Mouse (Mus musculus): ENCODE data around the gene Abtb2. TPM values are rescaled to one million over a fixed set of nuclear protein-coding genes. Genes with fewer than 3 reads are reported as not detected.

Gene Abtb2
- total RNA-seq, 2 experiments from 2014 or later, result 9.5 to 11.9 TPM

DNA sequence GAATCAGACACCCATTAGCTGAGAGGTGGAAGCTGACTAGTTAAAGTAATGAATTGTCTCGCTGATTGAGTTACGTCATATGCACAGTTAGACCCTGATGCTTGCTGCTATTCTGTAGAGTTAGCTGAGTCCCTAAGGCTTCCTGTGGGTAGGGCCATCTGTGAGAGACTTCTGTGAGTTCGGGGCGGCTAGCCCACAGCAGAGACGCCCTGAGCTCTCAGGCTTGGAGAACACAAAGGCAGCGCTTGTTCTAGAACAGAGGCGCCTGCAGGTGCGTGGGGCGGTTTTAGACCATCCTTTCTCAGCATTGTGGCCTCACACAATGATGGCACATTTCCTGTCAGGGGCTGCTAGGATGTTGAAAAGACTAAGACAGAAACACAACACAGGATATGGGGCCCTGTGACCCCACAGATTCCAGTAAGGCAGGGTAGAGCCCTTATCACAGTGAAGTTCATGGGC, 116.2 kb downstream of the Abtb2 start:
- intact Hi-C loops (cut with DNase I), result no loop called here
- no peak for DNase-seq

DNA sequence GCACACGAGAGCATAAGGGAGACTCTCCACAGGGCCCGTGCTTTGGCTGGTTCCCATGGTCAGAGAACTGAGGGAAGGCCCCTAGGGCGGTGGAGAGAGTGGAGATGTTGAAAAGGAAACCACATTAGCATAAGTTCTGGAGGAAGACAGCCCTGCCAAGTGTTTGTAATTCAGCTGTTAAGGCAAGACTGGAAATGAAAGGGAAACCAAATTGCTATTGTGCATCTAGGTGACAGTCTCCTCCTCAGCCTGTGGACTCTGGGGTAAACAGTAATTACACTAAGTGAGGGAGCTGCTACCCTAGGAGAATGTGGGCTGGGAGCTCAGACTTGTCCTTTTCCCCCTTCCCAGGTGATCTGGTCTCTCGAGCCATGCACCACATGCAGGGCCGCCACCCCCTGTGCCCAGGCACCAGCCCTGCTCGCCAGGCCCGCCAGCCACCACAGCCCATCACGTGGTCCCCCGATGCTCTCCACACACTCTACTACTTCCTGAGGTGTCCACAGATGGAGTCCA, 116.9 kb downstream of the Abtb2 start:
- intact Hi-C loops (cut with DNase I), result no loop called here
- DNase-seq, result no peak

DNA sequence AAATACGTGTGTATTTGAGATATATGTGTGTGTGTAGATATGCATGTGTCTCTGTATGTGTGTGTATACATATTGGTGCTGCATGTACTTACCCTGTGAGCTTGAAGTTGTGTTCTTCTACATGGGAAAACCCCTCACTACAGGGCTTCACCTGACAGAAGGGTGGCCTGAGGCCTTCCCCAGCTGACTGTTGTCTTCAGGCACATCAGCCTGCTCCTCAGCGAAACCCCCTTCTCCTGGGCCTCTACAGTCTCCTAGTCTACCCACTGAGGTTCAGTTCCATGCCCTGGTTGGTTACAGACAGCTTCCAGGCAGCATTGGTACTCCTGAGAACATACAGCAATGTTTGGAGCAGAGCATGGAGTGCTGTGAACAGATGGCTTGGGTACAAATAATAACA, 118.3 kb downstream of the Abtb2 start:
- intact Hi-C loops (cut with DNase I), result no loop called here
- DNase-seq, result no peak

DNA sequence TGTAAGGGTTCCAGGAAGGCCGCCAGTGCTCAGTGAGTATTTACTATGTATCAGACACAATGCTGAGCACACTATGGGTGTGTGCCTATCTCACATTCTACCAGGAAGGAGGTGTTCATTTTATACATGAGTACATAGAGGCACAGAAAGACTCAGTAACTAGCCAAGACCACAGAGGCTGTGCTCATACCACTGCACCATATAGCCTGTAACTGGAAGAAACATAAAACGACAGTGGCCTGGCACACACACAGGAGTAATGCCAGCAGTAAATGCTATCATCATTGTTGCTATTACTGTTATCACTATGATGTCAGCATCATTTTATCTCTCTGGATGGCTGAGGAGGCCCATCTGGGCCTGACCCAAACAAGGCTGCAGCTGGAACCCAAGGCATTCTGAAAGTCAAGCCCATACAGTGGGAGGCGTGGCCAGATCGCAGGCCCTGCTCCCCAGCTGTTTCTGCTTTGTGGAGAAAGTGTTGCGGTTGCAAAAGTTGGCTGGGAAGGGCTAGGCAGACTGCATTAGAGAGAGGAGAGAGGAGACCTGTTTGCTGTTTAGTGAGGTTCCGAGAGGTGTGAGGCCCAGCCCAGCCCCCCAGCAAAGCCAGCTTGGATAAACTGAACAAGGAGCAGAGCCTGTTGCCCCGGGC, 118.9 kb downstream of the Abtb2 start:
- no peak for DNase-seq
- intact Hi-C loops (cut with DNase I), result no loop called here

DNA sequence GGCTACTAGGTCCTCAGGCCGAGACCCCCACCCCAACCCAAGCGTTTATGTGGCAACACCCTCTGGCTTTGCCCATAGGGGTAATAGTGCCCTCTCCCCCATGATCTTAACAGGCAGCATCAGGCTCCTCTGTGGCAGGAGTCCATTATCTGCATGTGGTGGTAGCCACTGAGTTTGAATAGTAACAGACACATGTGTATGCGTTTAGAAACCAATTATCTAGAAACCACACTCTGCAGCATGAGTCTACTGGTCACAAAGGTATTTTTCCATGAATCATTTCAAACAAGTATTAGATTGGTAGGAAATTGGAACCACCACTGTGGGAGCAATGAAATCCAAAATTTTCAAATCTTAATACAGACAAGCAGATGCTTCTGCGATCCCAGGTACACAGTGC, 119.5 kb downstream of the Abtb2 start:
- DNase-seq, result no peak
- intact Hi-C loops (cut with DNase I), result no loop called here

DNA sequence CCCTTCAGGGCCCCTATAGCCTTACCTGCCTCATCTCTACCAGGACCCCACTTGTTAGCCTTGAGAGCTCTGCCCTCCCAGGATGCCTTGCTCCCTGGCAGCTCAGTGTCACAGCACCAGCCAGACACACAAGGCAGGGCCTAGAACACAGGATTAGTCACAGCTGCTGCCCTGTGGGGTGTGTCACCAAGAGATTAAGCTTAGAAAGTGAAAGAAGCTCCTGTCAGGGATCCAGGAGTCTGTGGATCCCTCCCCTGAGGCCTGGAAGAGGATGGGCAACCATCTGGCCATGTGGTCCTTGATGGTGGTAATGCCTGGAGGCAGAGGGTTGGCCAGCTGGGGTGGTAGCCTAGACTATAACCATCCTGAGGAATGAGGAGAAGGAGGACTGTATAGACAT, 121.0 kb downstream of the Abtb2 start:
- intact Hi-C loops (cut with DNase I), result no loop called here
- peak; percentile 72 for DNase-seq

DNA sequence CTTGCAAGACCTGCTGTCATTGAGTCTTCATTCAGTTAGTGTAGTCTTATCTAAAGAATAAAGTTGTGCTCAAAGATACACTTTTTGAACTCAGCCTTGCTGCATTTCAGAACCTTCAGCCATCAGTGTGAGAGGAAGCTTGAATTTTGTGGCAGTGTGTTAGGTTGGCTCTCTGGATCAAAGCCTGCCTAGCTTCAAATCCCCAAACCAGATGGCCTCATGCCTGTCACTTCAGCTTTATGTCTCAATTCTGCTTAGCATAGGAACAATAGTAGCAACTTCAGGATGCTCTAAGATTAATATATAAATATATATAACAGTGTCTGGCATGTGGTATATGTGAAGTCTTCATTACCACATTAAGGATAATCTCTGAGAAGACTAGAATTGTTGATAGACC, 121.8 kb downstream of the Abtb2 start:
- no peak for DNase-seq
- intact Hi-C loops (cut with DNase I), result no loop called here

DNA sequence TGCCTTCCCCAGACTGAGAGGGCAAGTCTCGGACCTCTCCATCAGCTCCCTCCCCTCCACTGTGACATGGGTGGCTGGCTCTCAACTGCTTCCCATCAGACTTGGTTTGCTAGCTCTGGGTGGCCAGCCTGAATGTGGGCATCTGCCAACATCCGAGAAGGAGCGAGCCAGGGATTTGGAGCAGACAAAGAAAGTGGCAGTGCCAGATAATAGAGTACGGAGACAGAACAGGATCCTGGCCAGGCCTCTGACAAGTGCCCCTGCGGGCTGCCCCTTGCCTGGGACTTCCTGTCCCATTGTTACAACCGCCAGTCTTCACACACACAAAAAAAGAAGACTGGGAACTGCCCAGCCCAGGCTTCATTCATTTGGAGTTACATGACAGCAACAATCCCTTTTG, 124.3 kb downstream of the Abtb2 start:
- DNase-seq, result peak; percentile 89

DNA sequence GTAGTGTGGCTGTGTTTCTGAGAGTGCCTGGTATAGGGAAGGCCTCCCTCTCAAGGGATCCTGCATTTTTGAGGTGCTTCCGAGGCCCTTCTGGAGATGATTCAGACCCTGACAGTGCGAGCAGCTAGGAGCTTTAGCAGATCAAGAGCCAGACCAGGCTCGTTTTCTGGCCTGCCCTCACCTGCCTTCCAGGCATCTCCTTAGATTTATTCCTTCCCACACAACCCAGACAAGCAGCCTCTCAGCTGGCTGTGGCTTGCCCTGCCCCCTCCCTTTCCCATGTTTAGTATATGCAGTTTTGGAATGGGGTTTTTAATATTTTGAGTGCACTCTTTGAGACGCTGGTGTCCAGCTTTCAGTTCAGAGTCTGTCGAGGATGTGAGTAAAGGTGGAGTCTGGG, 124.7 kb downstream of the Abtb2 start:
- DNase-seq, result no peak
- intact Hi-C loops (cut with DNase I), result no loop called here

More for the DNA sequence above, 124.3 kb downstream of the Abtb2 start:
- intact Hi-C loops (cut with DNase I), result no loop called here

DNA sequence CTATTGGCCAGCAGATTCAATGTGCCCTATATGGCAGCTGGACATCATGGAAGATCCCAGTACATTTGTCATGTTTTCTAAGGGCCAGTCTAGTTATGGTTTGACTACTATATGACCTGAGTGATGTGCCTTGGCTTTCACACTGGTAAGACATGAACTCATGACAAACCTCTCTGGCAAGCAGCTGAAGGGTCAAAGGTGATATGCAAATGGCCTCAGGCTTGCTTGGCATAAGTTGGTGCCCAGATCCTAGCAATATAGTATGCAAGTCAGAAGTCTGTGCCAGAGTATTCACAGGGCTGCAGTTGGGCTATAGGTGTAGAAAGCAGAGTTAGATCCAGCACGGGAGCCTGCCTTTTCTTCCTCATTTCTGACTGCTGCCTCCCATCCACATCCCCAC, 125.2 kb downstream of the Abtb2 start:
- intact Hi-C loops (cut with DNase I), result no loop called here
- DNase-seq, result no peak

DNA sequence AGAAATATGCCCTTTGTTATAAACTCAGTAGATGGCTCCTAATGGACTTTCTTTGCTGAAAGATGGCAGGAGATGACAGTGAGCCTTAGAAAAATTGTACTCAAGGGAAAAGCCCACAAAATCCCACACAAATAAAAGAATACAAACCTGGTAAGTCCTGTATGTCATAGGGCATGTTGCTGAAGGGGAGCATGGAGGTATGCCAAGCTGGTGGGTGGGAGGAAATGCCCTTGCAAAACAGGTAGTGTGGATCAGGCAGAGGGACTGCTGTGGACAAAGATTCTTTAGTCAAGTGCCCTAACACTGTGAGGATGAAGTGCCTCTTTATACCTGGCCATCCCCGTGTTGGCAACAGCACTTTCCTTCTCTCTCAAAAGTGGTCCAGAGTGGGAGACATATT, 126.7 kb downstream of the Abtb2 start:
- intact Hi-C loops (cut with DNase I), result no loop called here
- no peak for DNase-seq

DNA sequence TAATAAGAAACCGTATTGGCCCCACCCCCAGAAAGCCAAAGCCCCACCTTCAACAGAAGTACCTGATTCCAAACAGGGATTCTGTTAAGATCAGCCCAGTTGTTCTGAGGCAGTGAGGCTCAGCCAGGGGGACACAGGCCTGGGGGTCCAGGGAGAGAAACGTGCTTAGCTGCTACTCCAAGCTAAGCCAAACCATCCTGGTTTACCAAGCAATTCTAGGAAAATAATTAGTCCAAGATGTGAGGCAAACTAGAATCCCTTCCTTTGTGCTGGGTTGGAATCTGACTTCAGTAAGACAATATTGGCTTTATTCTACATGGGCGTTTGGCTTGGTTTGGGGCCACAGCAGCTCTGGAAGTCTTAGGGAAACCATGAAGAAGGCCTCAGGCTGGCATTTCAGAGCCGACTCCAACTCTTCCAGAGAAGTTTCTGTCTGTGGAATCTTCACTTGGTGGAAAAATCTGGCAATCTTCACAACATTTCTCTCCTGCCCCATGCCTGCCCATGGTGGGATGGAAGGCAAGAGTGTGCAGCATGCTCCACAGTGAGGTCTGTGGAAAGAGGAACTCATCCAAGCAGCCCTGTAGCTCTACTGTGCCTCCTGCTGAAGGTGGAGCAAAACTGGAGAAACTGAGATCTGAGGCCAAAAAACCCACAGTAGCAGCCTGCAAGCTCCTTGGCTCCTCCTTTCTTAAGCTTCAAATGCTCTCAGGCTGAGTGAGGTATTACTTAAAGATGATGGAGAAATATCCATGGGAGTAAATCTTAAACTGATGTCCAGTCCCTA, 128.9 kb downstream of the Abtb2 start:
- intact Hi-C loops (cut with DNase I), result no loop called here

DNA sequence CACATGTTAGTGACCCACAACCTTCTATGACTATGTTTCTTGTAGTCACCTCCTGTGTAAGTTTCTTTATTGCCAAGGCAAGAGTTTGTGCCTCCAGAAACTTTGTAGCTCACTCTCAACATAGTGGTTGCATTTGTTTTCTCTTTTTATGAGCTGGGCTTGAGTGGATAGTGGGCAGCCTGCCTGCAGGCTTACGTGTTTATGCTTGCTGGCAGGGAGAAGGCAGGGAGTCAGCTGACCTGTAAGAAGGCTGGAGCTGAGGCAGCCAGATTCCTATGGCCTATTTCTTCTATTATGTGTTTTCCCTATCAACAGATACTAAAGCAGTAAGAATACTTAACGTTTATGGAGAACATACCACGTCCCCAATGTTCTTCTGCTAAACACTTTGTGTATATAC, 130.1 kb downstream of the Abtb2 start:
- intact Hi-C loops (cut with DNase I), result no loop called here
- DNase-seq, result no peak

More for the DNA sequence above, 128.9 kb downstream of the Abtb2 start:
- no peak for DNase-seq

DNA sequence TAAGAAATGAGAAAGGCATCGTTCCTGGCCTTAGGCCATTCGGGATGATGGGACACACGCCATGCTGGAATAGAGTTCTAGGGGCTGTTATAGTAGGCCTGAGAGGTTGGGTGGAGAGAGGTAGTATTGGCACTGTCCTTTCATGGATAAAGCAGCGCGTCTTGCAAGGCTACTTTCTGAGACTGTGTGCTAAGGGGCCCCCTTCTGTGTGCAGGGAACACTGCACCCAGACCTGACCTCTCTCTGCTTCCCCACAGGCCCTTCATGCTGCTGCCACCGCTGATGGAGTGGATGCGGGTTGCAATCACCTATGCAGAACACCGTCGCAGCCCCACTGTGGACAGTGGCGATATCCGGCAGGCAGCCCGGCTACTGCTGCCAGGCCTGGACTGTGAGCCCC, 134.4 kb downstream of the Abtb2 start:
- no peak for DNase-seq
- intact Hi-C loops (cut with DNase I), result no loop called here

DNA sequence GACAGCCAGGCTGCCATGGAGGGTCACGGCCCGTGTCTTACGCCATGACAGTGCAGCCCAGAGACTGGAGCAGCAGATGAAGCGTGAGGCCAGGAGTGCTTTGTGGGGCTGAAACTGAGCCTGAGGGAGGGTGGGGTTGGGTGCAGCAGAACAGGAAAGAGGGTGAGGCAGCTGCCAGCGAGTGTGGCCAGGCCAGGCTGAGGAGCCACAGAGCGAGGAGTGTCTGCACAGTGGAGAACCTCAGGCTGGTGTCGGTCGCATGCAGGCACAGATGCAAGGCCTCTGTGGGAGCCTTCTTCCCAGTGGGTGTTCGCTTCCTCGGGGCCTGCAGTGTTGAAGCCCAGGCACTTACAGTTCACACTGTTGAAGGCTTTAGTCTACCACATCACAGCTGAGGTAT, 137.2 kb downstream of the Abtb2 start:
- no peak for DNase-seq

DNA sequence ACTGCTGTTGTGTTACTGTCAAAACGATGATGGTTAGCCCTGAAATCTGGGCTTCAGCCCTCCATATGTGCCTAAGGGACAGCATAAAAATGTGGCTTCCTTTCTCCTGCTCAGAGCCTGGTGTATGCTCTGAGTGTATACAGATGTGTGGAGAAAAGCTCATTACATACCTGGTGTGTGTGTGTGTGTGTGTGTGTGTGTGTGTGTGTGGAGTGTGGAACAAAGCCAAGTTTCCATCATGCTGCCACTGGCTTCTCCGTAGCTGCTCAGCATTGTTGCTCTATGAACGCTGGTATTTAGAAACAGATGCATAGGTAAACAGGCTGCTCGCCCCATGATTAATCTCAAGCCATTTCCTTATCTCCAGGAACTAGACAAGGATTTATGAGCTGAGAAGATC, 137.8 kb downstream of the Abtb2 start:
- no peak for DNase-seq
- intact Hi-C loops (cut with DNase I), result no loop called here

More for the DNA sequence above, 137.2 kb downstream of the Abtb2 start:
- intact Hi-C loops (cut with DNase I), result no loop called here

DNA sequence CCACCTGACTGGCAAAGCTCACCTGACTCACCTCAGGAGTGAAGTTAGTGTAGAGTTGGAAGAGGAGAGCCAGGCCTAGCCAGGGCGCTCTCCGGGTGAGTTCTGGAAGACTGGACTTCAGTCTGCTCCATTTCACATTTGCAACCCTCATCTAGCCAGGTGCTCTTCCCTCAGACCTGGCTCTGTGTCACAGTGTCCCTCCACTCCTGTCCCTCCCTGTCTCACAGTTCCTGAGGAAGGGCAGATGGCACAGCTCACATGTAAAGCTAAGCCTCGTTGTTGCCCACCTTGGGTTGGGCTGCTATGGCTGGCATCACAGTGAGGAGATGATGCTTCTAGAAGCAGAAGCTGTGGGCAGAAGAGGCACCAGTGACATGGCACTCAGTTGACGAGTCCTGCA, 139.7 kb downstream of the Abtb2 start:
- intact Hi-C loops (cut with DNase I), result no loop called here
- DNase-seq, result no peak

DNA sequence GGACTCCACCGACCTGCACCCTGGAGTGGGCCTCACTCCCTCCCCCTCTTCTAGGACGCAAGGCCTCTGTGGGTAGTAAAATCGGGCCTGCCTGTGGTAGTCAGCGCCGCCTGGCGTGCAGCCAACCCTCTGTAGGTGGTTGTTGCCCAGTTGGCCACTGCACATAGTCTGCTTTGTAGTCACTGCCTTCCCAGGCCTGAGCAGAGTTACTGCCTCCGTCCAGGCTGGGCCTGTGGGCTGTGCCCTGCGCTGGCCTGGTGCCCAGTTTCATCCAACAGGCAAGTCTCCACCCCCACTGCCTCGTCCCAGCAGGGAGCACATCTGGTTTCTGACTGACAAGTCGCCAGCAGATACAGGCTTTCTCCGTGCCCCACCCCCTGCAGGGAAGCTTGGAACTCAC, 140.1 kb downstream of the Abtb2 start:
- intact Hi-C loops (cut with DNase I), result no loop called here
- peak; percentile 87 for DNase-seq

DNA sequence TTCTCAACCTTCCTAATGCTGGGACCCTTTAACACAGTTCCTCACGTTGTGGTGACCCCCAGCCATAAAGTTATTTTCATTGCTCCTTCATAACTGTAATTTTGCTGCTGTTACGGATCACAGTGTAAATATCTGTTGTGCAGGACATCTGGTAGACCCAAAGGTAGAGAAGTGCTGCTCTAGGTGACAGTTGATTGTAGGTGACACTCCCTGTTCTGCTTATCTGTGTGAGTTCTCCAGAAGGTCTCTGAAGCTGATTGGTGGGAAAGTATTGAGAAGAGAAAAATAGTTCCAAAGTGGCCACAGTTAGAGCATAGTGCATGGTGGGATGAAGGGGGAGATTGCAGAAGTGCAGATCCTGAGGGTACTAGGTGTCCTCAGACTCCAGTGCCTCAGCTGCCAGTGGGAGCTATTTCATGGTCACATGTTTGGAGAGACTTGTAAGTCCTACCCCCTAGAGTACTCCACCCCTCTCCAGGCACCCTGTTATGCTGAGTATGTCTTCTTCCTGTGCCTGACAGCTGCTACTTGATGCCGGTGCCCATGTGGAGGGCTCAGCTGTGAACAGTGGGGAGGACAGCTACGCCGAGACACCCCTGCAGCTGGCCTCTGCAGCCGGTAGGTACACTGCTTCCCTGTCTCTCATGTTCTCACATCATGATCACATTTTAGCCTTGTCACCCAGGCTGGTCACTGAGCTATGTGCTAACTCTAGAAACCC, 141.1 kb downstream of the Abtb2 start:
- no peak for DNase-seq
- intact Hi-C loops (cut with DNase I), result no loop called here

DNA sequence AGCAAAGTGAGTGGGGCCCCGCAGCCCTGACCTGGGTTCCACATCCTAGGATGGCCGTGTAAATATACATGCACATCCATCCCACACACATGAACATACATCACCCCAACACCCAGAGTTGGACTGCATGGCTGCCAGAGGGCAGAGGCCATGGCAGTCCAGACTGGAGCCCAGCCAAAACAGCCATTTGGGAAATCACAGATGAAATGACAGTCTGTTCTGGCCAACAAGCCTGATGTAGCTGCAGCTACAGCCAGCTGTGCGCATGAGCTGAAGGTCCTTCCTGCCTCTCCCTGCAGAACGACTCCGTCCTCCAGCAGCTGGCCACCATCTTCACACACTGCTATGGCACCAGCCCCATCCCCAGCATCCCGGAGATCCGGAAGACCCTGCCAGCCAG, 144.7 kb downstream of the Abtb2 start:
- intact Hi-C loops (cut with DNase I), result no loop called here
- no peak for DNase-seq

DNA sequence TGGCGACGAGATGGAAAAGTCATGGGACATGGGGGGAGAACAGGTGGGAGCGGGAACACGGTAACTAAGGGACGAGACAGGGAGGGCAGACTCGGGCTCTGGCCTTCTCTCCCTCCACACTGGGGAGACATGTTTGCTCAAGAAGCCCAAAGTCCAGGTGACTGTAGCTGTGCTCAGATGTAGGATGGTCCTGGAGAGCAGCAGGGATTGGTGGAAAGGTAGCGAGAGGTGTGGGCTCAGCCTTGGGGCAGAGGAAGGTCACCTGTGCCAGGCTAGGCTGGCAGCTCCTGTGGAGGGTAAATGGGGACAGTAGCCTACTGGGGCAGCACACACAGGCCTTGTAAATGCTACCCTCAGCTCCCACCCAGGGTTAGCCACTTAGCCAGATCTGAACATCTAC, 147.7 kb downstream of the Abtb2 start:
- DNase-seq, result no peak
- intact Hi-C loops (cut with DNase I), result no loop called here

DNA sequence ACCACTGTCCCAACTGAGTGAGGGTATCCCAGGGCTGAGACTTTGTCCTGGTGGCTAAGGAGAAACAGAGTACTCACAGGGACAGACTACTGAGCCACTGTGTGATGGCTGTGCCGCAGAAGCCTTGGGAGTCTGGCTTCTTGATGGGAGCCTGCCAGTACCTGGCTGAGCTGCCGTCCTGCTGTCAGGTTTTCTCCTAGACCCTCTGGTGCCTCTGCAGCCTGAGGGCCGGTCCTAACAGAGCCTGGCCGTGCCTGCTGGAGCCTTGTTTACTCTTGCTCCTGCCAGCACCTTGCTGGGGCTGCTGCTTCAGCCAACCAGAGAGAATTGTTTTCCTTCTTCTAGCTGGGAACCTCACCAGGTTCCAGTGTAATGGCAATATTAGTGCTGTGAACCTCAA, 148.3 kb downstream of the Abtb2 start:
- intact Hi-C loops (cut with DNase I), result no loop called here
- peak; percentile 53 for DNase-seq
